Mouse (Mus musculus) brain, adult 2 months (tissue): ENCODE measurements at regions not wholly inside any gene's neighbourhood (a gene's known extent, or its start where the extent isn't known, plus 50 kb on each side); places are given as distances from the start of the nearest gene placed in this dataset.

Experiments
- DNase-seq: peaks from one replicate; pipeline ENCODE4 v3.0.0; 2011; ENCODE audit warnings: low read depth, low spot score

DNA sequence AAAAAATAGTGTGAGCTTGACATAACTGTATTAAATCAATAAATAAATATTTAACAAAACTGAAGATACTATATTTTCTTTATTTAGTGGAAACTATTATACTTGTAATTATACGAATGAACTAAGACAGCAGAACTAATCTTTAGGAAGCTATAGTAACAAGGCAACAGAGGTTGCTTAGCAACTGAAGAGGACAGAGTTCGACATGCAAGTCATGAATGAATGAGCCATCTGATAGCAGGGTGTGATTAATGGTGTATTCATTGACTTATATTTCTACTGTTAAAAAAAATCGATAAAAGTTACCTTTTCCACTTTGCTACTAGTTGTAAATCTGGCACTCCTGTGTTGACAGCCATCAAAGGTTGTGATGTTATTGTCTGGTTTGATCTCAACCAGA, 557.2 kb upstream of the Cntnap5a start:
- DNase-seq, result no peak

DNA sequence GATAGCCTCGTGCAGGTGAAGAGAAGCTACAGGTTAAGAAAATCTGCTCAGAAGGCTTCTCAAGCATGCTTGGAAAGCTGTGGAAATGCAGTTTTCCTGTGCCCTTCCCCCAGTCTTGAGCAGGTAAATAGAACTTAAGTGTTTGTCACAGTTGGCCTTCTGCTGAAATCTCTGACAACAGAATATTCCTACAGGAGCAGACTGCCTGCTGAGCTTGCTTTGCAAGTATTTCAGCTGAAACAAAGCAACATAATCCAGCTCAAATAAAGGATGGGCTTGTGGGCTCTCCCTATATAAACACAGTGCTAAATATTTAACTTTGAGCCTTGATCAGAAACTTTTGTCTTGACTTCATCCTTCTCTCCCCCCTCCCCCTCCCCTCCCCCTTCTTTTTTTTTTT, 550.3 kb upstream of the Cntnap5a start:
- peak; percentile 16 for DNase-seq

DNA sequence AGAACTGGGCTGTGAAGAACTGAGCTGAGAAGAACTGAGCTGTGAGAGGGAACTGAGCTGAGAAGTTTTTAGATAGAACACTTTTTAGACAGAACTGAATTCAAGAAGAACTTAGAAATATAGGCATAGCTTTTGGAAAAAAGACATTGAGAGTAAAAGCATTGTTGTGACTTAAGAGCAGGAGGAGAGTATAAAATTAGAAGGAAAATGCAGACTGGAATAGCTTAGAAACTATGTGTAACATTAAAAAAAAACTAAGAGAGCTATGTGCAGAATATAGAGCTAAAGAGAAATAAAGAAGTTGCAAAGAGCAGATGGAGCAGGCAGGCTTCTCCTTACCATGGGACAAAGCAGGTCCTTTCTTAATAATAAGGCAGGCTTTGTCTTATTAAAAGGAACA, 540.0 kb upstream of the Cntnap5a start:
- DNase-seq, result peak; percentile 5
